Mouse (Mus musculus) small intestine, adult 2 months (tissue): Measurements from ENCODE around the gene Arpc1a.

ENCODE experiments used
- CTCF ChIP-seq: fragments of 200-500 bp; IDR thresholded peaks from 2 replicates; pipeline ENCODE4 v1.5.1; 2012; ENCODE audit warnings: low read depth, mild to moderate bottlenecking, control low read depth, inconsistent platforms, low read length, moderate library complexity, mixed read lengths; ENCODE audit not compliant: insufficient replicate concordance, insufficient read length; ENCODE audit errors: extremely low read depth
- POLR2A ChIP-seq: fragments of 200-500 bp; IDR thresholded peaks from 2 replicates; pipeline ENCODE4 v1.6.1; 2012; ENCODE audit warnings: low read depth, mild to moderate bottlenecking, control low read depth, inconsistent platforms, low read length, moderate library complexity

DNA sequence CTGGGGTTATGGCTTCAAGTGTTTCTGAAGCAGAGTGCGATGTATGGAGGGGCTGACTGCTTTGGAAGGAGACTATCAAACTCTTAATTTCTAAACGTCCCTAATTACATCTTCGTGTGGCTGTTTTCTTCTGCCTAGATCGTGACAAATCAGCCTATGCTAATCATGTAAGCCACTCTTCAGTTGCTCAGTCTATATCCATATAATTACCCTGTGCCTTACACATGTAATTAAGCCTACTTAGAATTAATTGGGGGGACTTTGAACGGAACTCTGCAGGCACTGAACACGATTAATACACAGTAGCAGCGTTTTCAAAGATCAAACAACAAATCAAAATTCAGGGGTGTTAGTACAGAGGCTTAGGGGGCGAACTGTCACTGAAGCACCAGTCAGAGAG is 25.7 kb upstream of the Arpc1a start:
- TF ChIP-seq CTCF, result no peak
- TF ChIP-seq POLR2A, result no peak
